Mouse (Mus musculus): Measurements from ENCODE around the gene Kctd5. TPM values are rescaled to one million over a fixed set of nuclear protein-coding genes. Genes with fewer than 3 reads are reported as not detected.

The Kctd5 gene
- polyA plus RNA-seq, 1 experiment from 2014 or later: 88.8 TPM

- Histone ChIP-seq H3K9me3 (replicated peaks; ENCODE audit: control insufficient read depth, low read length) (no peaks in the 10 kb centered on the region), H3K27ac (replicated peaks; ENCODE audit: low read depth, low read length) (no peak overlapping the region), H3K36me3 (replicated peaks; ENCODE audit: control insufficient read depth, insufficient read depth, low read depth, low read length) (no peaks in the 10 kb centered on the region), H3K4me1 (ENCODE audit: control insufficient read depth, insufficient read depth, low read length) (no peaks in the 10 kb centered on the region), H3K9ac (replicated peaks; ENCODE audit: low read length) (no peak overlapping the region), H3K27me3 (ENCODE audit: control insufficient read depth, insufficient read depth, low read length) (no peaks in the 10 kb centered on the region), H3K4me3 (ENCODE audit: low read depth, low read length) (no peak overlapping the region), H3K4me2 (ENCODE audit: low read depth, low read length) (no peak overlapping the region)
- no peak for ATAC-seq (replicated peaks; ENCODE audit: insufficient number of reproducible peaks, low FRiP score, low TSS enrichment, low read depth)
- WGBS: 90% methylated on average over 2 of the region's 2 CpGs
- no peak for DNase-seq (ENCODE audit: low spot score)
These were observed 60.4 kb downstream of the Kctd5 start for GRCm38 (mm10) chr17:24012921-24013320.

- no peak for ATAC-seq (replicated peaks; ENCODE audit: insufficient number of reproducible peaks, low FRiP score, low TSS enrichment, low read depth)
- 66% methylated on average over 5 of the region's 5 CpGs for WGBS
- Histone ChIP-seq H3K4me1 (ENCODE audit: control insufficient read depth, insufficient read depth, low read length) (no peaks in the 10 kb centered on the region), H3K4me3 (ENCODE audit: low read depth, low read length) (no peak overlapping the region), H3K27ac (replicated peaks; ENCODE audit: low read depth, low read length) (no peak overlapping the region), H3K9ac (replicated peaks; ENCODE audit: low read length) (no peak overlapping the region), H3K27me3 (ENCODE audit: control insufficient read depth, insufficient read depth, low read length) (no peaks in the 10 kb centered on the region), H3K9me3 (replicated peaks; ENCODE audit: control insufficient read depth, low read length) (no peaks in the 10 kb centered on the region), H3K36me3 (replicated peaks; ENCODE audit: control insufficient read depth, insufficient read depth, low read depth, low read length) (no peaks in the 10 kb centered on the region), H3K4me2 (ENCODE audit: low read depth, low read length) (no peak overlapping the region)
- no peak for DNase-seq (ENCODE audit: low spot score)
These were observed 63.7 kb downstream of the Kctd5 start for GRCm38 (mm10) chr17:24009617-24010016.

GRCm38 (mm10) chr17:24008105-24008504 lies 65.2 kb downstream of the Kctd5 start:
- no peaks in the 10 kb centered on the region for H3K36me3 ChIP-seq (replicated peaks; ENCODE audit: control insufficient read depth, insufficient read depth, low read depth, low read length)
- no peak overlapping the region for H3K27ac ChIP-seq (replicated peaks; ENCODE audit: low read depth, low read length)
- H3K27me3 ChIP-seq (ENCODE audit: control insufficient read depth, insufficient read depth, low read length): no peaks in the 10 kb centered on the region
- WGBS: 81% methylated on average over 4 of the region's 4 CpGs
- no peaks in the 10 kb centered on the region for H3K4me1 ChIP-seq (ENCODE audit: control insufficient read depth, insufficient read depth, low read length)
- H3K4me3 ChIP-seq (ENCODE audit: low read depth, low read length): no peak overlapping the region
- no peak overlapping the region for H3K9ac ChIP-seq (replicated peaks; ENCODE audit: low read length)
- H3K4me2 ChIP-seq (ENCODE audit: low read depth, low read length): no peak overlapping the region
- ATAC-seq (replicated peaks; ENCODE audit: insufficient number of reproducible peaks, low FRiP score, low TSS enrichment, low read depth) (no peak), DNase-seq (ENCODE audit: low spot score) (no peak)
- H3K9me3 ChIP-seq (replicated peaks; ENCODE audit: control insufficient read depth, low read length): no peaks in the 10 kb centered on the region

- Histone ChIP-seq H3K36me3 (replicated peaks; ENCODE audit: control insufficient read depth, insufficient read depth, low read depth, low read length) (no peaks in the 10 kb centered on the region), H3K4me1 (ENCODE audit: control insufficient read depth, insufficient read depth, low read length) (no peaks in the 10 kb centered on the region), H3K9ac (replicated peaks; ENCODE audit: low read length) (no peak overlapping the region), H3K4me3 (ENCODE audit: low read depth, low read length) (no peak overlapping the region), H3K9me3 (replicated peaks; ENCODE audit: control insufficient read depth, low read length) (no peaks in the 10 kb centered on the region), H3K4me2 (ENCODE audit: low read depth, low read length) (no peak overlapping the region), H3K27ac (replicated peaks; ENCODE audit: low read depth, low read length) (no peak overlapping the region), H3K27me3 (ENCODE audit: control insufficient read depth, insufficient read depth, low read length) (no peaks in the 10 kb centered on the region)
- 59% methylated on average over 1 of the region's 1 CpGs for WGBS
- no peak for DNase-seq (ENCODE audit: low spot score)
- ATAC-seq (replicated peaks; ENCODE audit: insufficient number of reproducible peaks, low FRiP score, low TSS enrichment, low read depth): no peak
These were observed 65.9 kb downstream of the Kctd5 start for GRCm38 (mm10) chr17:24007391-24007790.

DNA sequence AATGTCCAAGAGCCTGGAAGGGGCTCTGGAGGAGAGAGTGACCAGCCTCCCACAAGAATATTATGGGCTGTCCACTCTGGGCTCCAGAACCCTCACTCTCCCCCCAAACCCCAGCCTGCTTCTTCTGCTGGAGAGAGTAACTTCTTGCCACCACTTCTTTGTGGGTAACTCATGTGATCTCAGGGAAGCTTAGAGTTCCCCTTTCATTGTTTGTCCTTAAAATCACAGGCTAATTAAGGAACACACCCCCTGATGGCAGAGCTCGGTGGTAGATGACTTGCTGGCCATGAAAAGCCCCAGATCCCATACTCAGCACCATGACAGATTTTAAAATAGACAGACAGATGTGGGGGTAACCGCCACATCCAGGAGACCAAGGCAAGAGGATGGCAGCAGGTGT lies 66.4 kb downstream of the Kctd5 start:
- H3K9me3 ChIP-seq (replicated peaks; ENCODE audit: control insufficient read depth, low read length): no peaks in the 10 kb centered on the region
- no peaks in the 10 kb centered on the region for H3K4me1 ChIP-seq (ENCODE audit: control insufficient read depth, insufficient read depth, low read length)
- no peaks in the 10 kb centered on the region for H3K36me3 ChIP-seq (replicated peaks; ENCODE audit: control insufficient read depth, insufficient read depth, low read depth, low read length)
- DNase-seq (ENCODE audit: low spot score): no peak
- no peak overlapping the region for H3K4me2 ChIP-seq (ENCODE audit: low read depth, low read length)
- no peak overlapping the region for H3K4me3 ChIP-seq (ENCODE audit: low read depth, low read length)
- ATAC-seq (replicated peaks; ENCODE audit: insufficient number of reproducible peaks, low FRiP score, low TSS enrichment, low read depth): no peak
- 51% methylated on average over 2 of the region's 2 CpGs for WGBS
- H3K27me3 ChIP-seq (ENCODE audit: control insufficient read depth, insufficient read depth, low read length): no peaks in the 10 kb centered on the region
- H3K27ac ChIP-seq (replicated peaks; ENCODE audit: low read depth, low read length): no peak overlapping the region
- no peak overlapping the region for H3K9ac ChIP-seq (replicated peaks; ENCODE audit: low read length)

DNA sequence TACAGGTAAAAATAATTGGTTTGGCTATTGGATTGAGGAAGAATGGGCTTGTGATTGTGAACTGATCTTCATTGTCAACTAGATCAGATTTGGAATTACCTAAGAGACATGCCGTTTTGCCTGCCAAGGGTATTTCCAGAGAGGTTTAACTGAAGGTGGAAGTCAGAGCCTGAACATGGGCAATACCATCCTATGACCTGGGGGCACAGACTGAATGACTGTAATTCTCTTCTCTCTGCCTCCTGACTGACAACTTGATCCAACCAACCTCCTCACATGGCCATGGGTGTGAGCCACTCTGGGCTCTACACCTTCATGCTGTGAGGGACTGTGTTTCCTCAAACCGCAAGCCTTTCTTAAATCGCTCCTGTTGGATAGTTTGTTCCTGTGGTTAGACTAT lies 68.2 kb downstream of the Kctd5 start:
- DNase-seq (ENCODE audit: low spot score) (no peak), ATAC-seq (replicated peaks; ENCODE audit: insufficient number of reproducible peaks, low FRiP score, low TSS enrichment, low read depth) (no peak)
- Histone ChIP-seq H3K27ac (replicated peaks; ENCODE audit: low read depth, low read length) (no peak overlapping the region), H3K4me3 (ENCODE audit: low read depth, low read length) (no peak overlapping the region), H3K36me3 (replicated peaks; ENCODE audit: control insufficient read depth, insufficient read depth, low read depth, low read length) (no peaks in the 10 kb centered on the region), H3K9me3 (replicated peaks; ENCODE audit: control insufficient read depth, low read length) (no peaks in the 10 kb centered on the region), H3K4me1 (ENCODE audit: control insufficient read depth, insufficient read depth, low read length) (no peaks in the 10 kb centered on the region), H3K4me2 (ENCODE audit: low read depth, low read length) (no peak overlapping the region), H3K27me3 (ENCODE audit: control insufficient read depth, insufficient read depth, low read length) (no peaks in the 10 kb centered on the region), H3K9ac (replicated peaks; ENCODE audit: low read length) (no peak overlapping the region)
- whole genome bisulfite sequencing: 92% methylated on average over 3 of the region's 3 CpGs

DNA sequence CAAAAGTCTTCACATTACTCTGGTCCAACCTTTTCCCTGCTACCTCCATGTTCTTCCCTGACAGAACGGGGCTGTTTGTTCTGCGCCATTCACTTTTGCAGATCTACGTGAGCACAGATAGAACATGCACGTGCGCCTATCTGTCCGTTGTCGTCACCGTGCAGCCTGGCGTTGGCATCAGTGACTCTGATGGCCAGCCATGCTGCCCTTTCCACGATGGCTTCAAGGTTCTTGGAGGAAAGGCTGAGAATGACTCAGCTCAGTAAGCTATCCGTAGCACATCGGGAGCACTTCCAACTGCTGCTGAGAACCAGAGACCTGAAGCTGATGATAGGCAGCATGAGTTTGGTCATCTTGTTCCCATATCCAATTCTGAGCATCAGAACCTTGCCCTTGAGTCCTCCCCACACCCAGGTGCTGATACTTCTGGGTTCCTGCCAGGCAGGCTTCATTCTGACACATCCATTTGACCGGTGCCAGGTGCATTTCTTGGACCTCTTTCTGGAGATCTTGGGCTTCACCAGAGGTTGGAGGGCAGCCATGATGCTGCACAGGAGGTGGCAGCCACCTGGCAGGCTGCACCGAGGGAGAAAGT lies 69.1 kb downstream of the Kctd5 start:
- Histone ChIP-seq H3K27me3 (ENCODE audit: control insufficient read depth, insufficient read depth, low read length) (no peaks in the 10 kb centered on the region), H3K4me3 (ENCODE audit: low read depth, low read length) (no peak overlapping the region), H3K4me2 (ENCODE audit: low read depth, low read length) (no peak overlapping the region), H3K36me3 (replicated peaks; ENCODE audit: control insufficient read depth, insufficient read depth, low read depth, low read length) (no peaks in the 10 kb centered on the region), H3K9me3 (replicated peaks; ENCODE audit: control insufficient read depth, low read length) (no peaks in the 10 kb centered on the region), H3K9ac (replicated peaks; ENCODE audit: low read length) (no peak overlapping the region), H3K4me1 (ENCODE audit: control insufficient read depth, insufficient read depth, low read length) (no peaks in the 10 kb centered on the region), H3K27ac (replicated peaks; ENCODE audit: low read depth, low read length) (no peak overlapping the region)
- WGBS: 92% methylated on average over 14 of the region's 14 CpGs
- ATAC-seq (replicated peaks; ENCODE audit: insufficient number of reproducible peaks, low FRiP score, low TSS enrichment, low read depth) (no peak), DNase-seq (ENCODE audit: low spot score) (no peak)

GRCm38 (mm10) chr17:24000404-24000803 lies 72.9 kb downstream of the Kctd5 start:
- H3K4me2 ChIP-seq (ENCODE audit: low read depth, low read length): no peak overlapping the region
- no peak overlapping the region for H3K4me3 ChIP-seq (ENCODE audit: low read depth, low read length)
- no peak overlapping the region for H3K27ac ChIP-seq (replicated peaks; ENCODE audit: low read depth, low read length)
- no peaks in the 10 kb centered on the region for H3K27me3 ChIP-seq (ENCODE audit: control insufficient read depth, insufficient read depth, low read length)
- DNase-seq (ENCODE audit: low spot score) (no peak), ATAC-seq (replicated peaks; ENCODE audit: insufficient number of reproducible peaks, low FRiP score, low TSS enrichment, low read depth) (no peak)
- WGBS: 73% methylated on average over 5 of the region's 5 CpGs
- no peaks in the 10 kb centered on the region for H3K36me3 ChIP-seq (replicated peaks; ENCODE audit: control insufficient read depth, insufficient read depth, low read depth, low read length)
- no peaks in the 10 kb centered on the region for H3K9me3 ChIP-seq (replicated peaks; ENCODE audit: control insufficient read depth, low read length)
- no peak overlapping the region for H3K9ac ChIP-seq (replicated peaks; ENCODE audit: low read length)
- H3K4me1 ChIP-seq (ENCODE audit: control insufficient read depth, insufficient read depth, low read length): no peaks in the 10 kb centered on the region
